Mouse (Mus musculus) CH12.LX (cell line): Measurements from ENCODE around the gene B2m.

ENCODE experiments used
- CTCF ChIP-seq, 2 experiments: IDR thresholded peaks in 1 of 2; conservative IDR thresholded peaks in 1 of 2; 2 replicates each; pipeline ENCODE4 v1.5.1; 2011 to 2012; ENCODE audit warnings: low read depth in 2 of 2, low read length in 2 of 2, improper control_type of control experiment in 1 of 2, inconsistent platforms in 1 of 2, mild to moderate bottlenecking in 1 of 2, moderate library complexity in 1 of 2
- MAX ChIP-seq: IDR thresholded peaks from 2 replicates; pipeline ENCODE4 v1.6.1; 2011; ENCODE audit warnings: low read length, improper control_type of control experiment
- NRF1 ChIP-seq: IDR thresholded peaks from 2 replicates; pipeline ENCODE4 v1.6.1; 2014; ENCODE audit warnings: low read depth, mild to moderate bottlenecking, inconsistent platforms, low read length, improper control_type of control experiment, moderate library complexity
- POLR2A ChIP-seq: IDR thresholded peaks from 2 replicates; pipeline ENCODE4 v1.6.1; 2011; ENCODE audit warnings: low read depth, mild to moderate bottlenecking, improper control_type of control experiment, low read length
- POLR2AphosphoS2 ChIP-seq: IDR thresholded peaks from 2 replicates; pipeline ENCODE4 v1.6.1; 2011; ENCODE audit warnings: low read depth, low read length, improper control_type of control experiment
- TCF12 ChIP-seq: IDR thresholded peaks from 2 replicates; pipeline ENCODE4 v1.6.1; 2014; ENCODE audit warnings: low read depth, mild to moderate bottlenecking, inconsistent platforms, low read length, improper control_type of control experiment
- ZKSCAN1 ChIP-seq: IDR thresholded peaks from 2 replicates; pipeline ENCODE4 v1.6.1; 2012; ENCODE audit warnings: low read depth, inconsistent platforms, low read length, improper control_type of control experiment, borderline replicate concordance

GRCm38 (mm10) chr2:122127635-122128034 is 19.9 kb upstream of the B2m start:
- TF ChIP-seq CTCF (conservative IDR thresholded peaks at IDR 0.05 in 1 of 2, IDR thresholded peaks at IDR 0.05 in 1 of 2; ENCODE audit: low read depth in 2 of 2, low read length in 2 of 2) (no peak), POLR2A (no peak), TCF12 (no peak), POLR2AphosphoS2 (no peak), ZKSCAN1 (no peak), MAX (no peak), NRF1 (no peak)
